Mouse (Mus musculus): Measurements from ENCODE around the gene Fam78a. TPM values are rescaled to one million over a fixed set of nuclear protein-coding genes. Genes with fewer than 3 reads are reported as not detected.

Gene Fam78a
- polyA plus RNA-seq (2015; fragmentation: Nextera tagmentation; extraction: Ambion mirVana) = 27.6 and 30.1 TPM in 2 replicates

- ATAC-seq (replicated peaks; ENCODE audit: extremely low read depth, insufficient read depth, low FRiP score) = peak; percentile 54
- WGBS = under 1% methylated on average over 58 of the region's 68 CpGs
These were observed at the start of gene Fam78a for GRCm38 (mm10) chr2:32084111-32084871. TSS of gene Fam78a (minus strand) at chr2:32084857.

GRCm38 (mm10) chr2:32134039-32134438, 49.4 kb upstream of the Fam78a start:
- Histone ChIP-seq H3K4me3 (ENCODE audit: low read length) (no peak overlapping the region), H3K27ac (ENCODE audit: low read length) (no peak overlapping the region), H3K4me2 (ENCODE audit: low read depth, low read length) (no peak overlapping the region), H3K36me3 (ENCODE audit: control insufficient read depth, insufficient read depth) (no peaks in the 10 kb centered on the region), H3K9me3 (replicated peaks; ENCODE audit: control insufficient read depth, low read length) (no peaks in the 10 kb centered on the region), H3K9ac (ENCODE audit: low read length) (no peak overlapping the region), H3K27me3 (ENCODE audit: control insufficient read depth, insufficient read depth, low read length) (no peaks in the 10 kb centered on the region), H3K4me1 (ENCODE audit: control insufficient read depth, insufficient read depth, low read length) (peaks cover 31% of the 10 kb centered on the region)
- WGBS = 0% methylated on average over 2 of the region's 2 CpGs
- no peak for ATAC-seq (replicated peaks; ENCODE audit: extremely low read depth, insufficient read depth, low FRiP score)

More at GRCm38 (mm10) chr2:32084111-32084871, at the start of gene Fam78a:
- peak within 1 kb of the TSS; percentile 75 for H3K4me3 ChIP-seq (ENCODE audit: low read length)
- H3K27me3 ChIP-seq (ENCODE audit: control insufficient read depth, insufficient read depth, low read length) = no peaks in the 10 kb centered on the region; the same call in 1 of the 2 replicates
- no peaks in the 10 kb centered on the region for H3K36me3 ChIP-seq (ENCODE audit: control insufficient read depth, insufficient read depth)
- peak within 1 kb of the TSS; percentile 99 for H3K4me2 ChIP-seq (ENCODE audit: low read depth, low read length)
- peak within 1 kb of the TSS; percentile 93 for H3K9ac ChIP-seq (ENCODE audit: low read length)
- H3K9me3 ChIP-seq (replicated peaks; ENCODE audit: control insufficient read depth, low read length) = no peaks in the 10 kb centered on the region
- peak within 1 kb of the TSS; percentile 86 for H3K27ac ChIP-seq (ENCODE audit: low read length)
- peaks cover 27% of the 10 kb centered on the region for H3K4me1 ChIP-seq (ENCODE audit: control insufficient read depth, insufficient read depth, low read length)

GRCm38 (mm10) chr2:32132567-32132992, 47.9 kb upstream of the Fam78a start:
- WGBS = 10% methylated on average over 12 of the region's 12 CpGs
- ATAC-seq (replicated peaks; ENCODE audit: extremely low read depth, insufficient read depth, low FRiP score) = no peak
- no peaks in the 10 kb centered on the region for H3K27me3 ChIP-seq (ENCODE audit: control insufficient read depth, insufficient read depth, low read length)
- H3K4me2 ChIP-seq (ENCODE audit: low read depth, low read length) = no peak overlapping the region
- H3K36me3 ChIP-seq (ENCODE audit: control insufficient read depth, insufficient read depth) = no peaks in the 10 kb centered on the region
- no peaks in the 10 kb centered on the region for H3K9me3 ChIP-seq (replicated peaks; ENCODE audit: control insufficient read depth, low read length)
- H3K27ac ChIP-seq (ENCODE audit: low read length) = no peak overlapping the region
- H3K4me1 ChIP-seq (ENCODE audit: control insufficient read depth, insufficient read depth, low read length) = peaks cover 41% of the 10 kb centered on the region
- no peak overlapping the region for H3K4me3 ChIP-seq (ENCODE audit: low read length)
- H3K9ac ChIP-seq (ENCODE audit: low read length) = no peak overlapping the region

- no peaks in the 10 kb centered on the region for H3K27me3 ChIP-seq (ENCODE audit: control insufficient read depth, insufficient read depth, low read length)
- no peak overlapping the region for H3K4me2 ChIP-seq (ENCODE audit: low read depth, low read length)
- no peak overlapping the region for H3K4me3 ChIP-seq (ENCODE audit: low read length)
- peak overlapping the region; percentile 48 for H3K27ac ChIP-seq (ENCODE audit: low read length)
- ATAC-seq (replicated peaks; ENCODE audit: extremely low read depth, insufficient read depth, low FRiP score) = no peak
- peaks cover 42% of the 10 kb centered on the region for H3K4me1 ChIP-seq (ENCODE audit: control insufficient read depth, insufficient read depth, low read length)
- no peak overlapping the region for H3K9ac ChIP-seq (ENCODE audit: low read length)
- WGBS = 67% methylated on average over 6 of the region's 6 CpGs
- H3K36me3 ChIP-seq (ENCODE audit: control insufficient read depth, insufficient read depth) = no peaks in the 10 kb centered on the region
- H3K9me3 ChIP-seq (replicated peaks; ENCODE audit: control insufficient read depth, low read length) = no peaks in the 10 kb centered on the region
These were observed 47.4 kb upstream of the Fam78a start for GRCm38 (mm10) chr2:32131866-32132566.

- Histone ChIP-seq H3K9me3 (replicated peaks; ENCODE audit: control insufficient read depth, low read length) (no peaks in the 10 kb centered on the region), H3K4me2 (ENCODE audit: low read depth, low read length) (no peak overlapping the region), H3K36me3 (ENCODE audit: control insufficient read depth, insufficient read depth) (no peaks in the 10 kb centered on the region), H3K4me3 (ENCODE audit: low read length) (no peak overlapping the region), H3K27ac (ENCODE audit: low read length) (peak overlapping the region; percentile 97), H3K4me1 (ENCODE audit: control insufficient read depth, insufficient read depth, low read length) (peaks cover 42% of the 10 kb centered on the region), H3K9ac (ENCODE audit: low read length) (peak overlapping the region; percentile 50), H3K27me3 (ENCODE audit: control insufficient read depth, insufficient read depth, low read length) (no peaks in the 10 kb centered on the region)
- WGBS = 32% methylated on average over 9 of the region's 9 CpGs
- ATAC-seq (replicated peaks; ENCODE audit: extremely low read depth, insufficient read depth, low FRiP score) = no peak
These were observed 46.7 kb upstream of the Fam78a start for GRCm38 (mm10) chr2:32131205-32131834.

GRCm38 (mm10) chr2:32130435-32130834, 45.8 kb upstream of the Fam78a start:
- Histone ChIP-seq H3K4me2 (ENCODE audit: low read depth, low read length) (peak overlapping the region; percentile 26; the same call in 1 of the 2 replicates), H3K9ac (ENCODE audit: low read length) (peak overlapping the region; percentile 50), H3K27ac (ENCODE audit: low read length) (peak overlapping the region; percentile 97), H3K36me3 (ENCODE audit: control insufficient read depth, insufficient read depth) (no peaks in the 10 kb centered on the region), H3K27me3 (ENCODE audit: control insufficient read depth, insufficient read depth, low read length) (no peaks in the 10 kb centered on the region), H3K4me1 (ENCODE audit: control insufficient read depth, insufficient read depth, low read length) (peaks cover 42% of the 10 kb centered on the region), H3K9me3 (replicated peaks; ENCODE audit: control insufficient read depth, low read length) (no peaks in the 10 kb centered on the region), H3K4me3 (ENCODE audit: low read length) (no peak overlapping the region)
- no peak for ATAC-seq (replicated peaks; ENCODE audit: extremely low read depth, insufficient read depth, low FRiP score)
- WGBS = 25% methylated on average over 6 of the region's 6 CpGs

- Histone ChIP-seq H3K36me3 (ENCODE audit: control insufficient read depth, insufficient read depth) (no peaks in the 10 kb centered on the region), H3K4me1 (ENCODE audit: control insufficient read depth, insufficient read depth, low read length) (peaks cover 42% of the 10 kb centered on the region), H3K4me3 (ENCODE audit: low read length) (0 out of 2 replicates have a peak overlapping the region, but pooled peaks have one; percentile 14), H3K4me2 (ENCODE audit: low read depth, low read length) (peak overlapping the region; percentile 45; the same call in 1 of the 2 replicates), H3K27ac (ENCODE audit: low read length) (peak overlapping the region; percentile 97), H3K9me3 (replicated peaks; ENCODE audit: control insufficient read depth, low read length) (no peaks in the 10 kb centered on the region), H3K9ac (ENCODE audit: low read length) (peak overlapping the region; percentile 60), H3K27me3 (ENCODE audit: control insufficient read depth, insufficient read depth, low read length) (no peaks in the 10 kb centered on the region)
- peak; percentile 77 for ATAC-seq (replicated peaks; ENCODE audit: extremely low read depth, insufficient read depth, low FRiP score)
- WGBS = 29% methylated on average over 11 of the region's 11 CpGs
These were observed 44.9 kb upstream of the Fam78a start for GRCm38 (mm10) chr2:32129383-32130074.

- no peaks in the 10 kb centered on the region for H3K27me3 ChIP-seq (ENCODE audit: control insufficient read depth, insufficient read depth, low read length)
- H3K9me3 ChIP-seq (replicated peaks; ENCODE audit: control insufficient read depth, low read length) = no peaks in the 10 kb centered on the region
- WGBS = 70% methylated on average over 5 of the region's 5 CpGs
- H3K4me1 ChIP-seq (ENCODE audit: control insufficient read depth, insufficient read depth, low read length) = peaks cover 42% of the 10 kb centered on the region
- ATAC-seq (replicated peaks; ENCODE audit: extremely low read depth, insufficient read depth, low FRiP score) = no peak
- H3K9ac ChIP-seq (ENCODE audit: low read length) = peak overlapping the region; percentile 67
- peak overlapping the region; percentile 54 for H3K4me2 ChIP-seq (ENCODE audit: low read depth, low read length)
- no peaks in the 10 kb centered on the region for H3K36me3 ChIP-seq (ENCODE audit: control insufficient read depth, insufficient read depth)
- peak overlapping the region; percentile 93 for H3K27ac ChIP-seq (ENCODE audit: low read length)
- H3K4me3 ChIP-seq (ENCODE audit: low read length) = no peak overlapping the region
These were observed 43.8 kb upstream of the Fam78a start for GRCm38 (mm10) chr2:32128536-32128841.
